Comparison of ENCODE assay signal across 14 mouse cellular contexts in genomic region chr12:118706626-118707025, GRCm38 (mm10).
DNase-seq lines count a peak whose midpoint lies in the region.
"Had no signal": no experiment of that assay in that cellular context is flagged by ENCODE, and none has a peak within 500 bp of the region (broad histone marks: within the 10 kb centered on the region; RNA-seq: fewer than 3 reads in every experiment).

No protein-coding gene starts in this region.

- DNase-seq in left cerebral cortex, adult 11 months (ENCODE audit: low spot score), result peak; percentile 17
- DNase-seq in left cerebral cortex, postnatal 10 days (ENCODE audit: extremely low spot score in 1 of 2, low spot score in 2 of 2), result no peak
- peak; percentile 31 to 65 for DNase-seq in frontal cortex, postnatal 36 days (ENCODE audit: low spot score in 2 of 2)
- DNase-seq in layer of hippocampus, adult 9-10 months (ENCODE audit: low spot score), result peak; percentile 10
- DNase-seq in left cerebral cortex, postnatal 36 days (ENCODE audit: low spot score in 2 of 2), result peak; percentile 18 to 30
- no peak for DNase-seq in heart, postnatal 14 days
- DNase-seq in cerebellum, adult 9-10 months, result no peak
- DNase-seq: adrenal gland, postnatal 10 days; cerebellum, adult 8-10 months; gastrocnemius, postnatal 36 days; heart, adult 2 months; kidney, postnatal 25 days; retina, postnatal 1 day; thymus, postnatal 36 days had no signal

- intact Hi-C loops in left cerebral cortex, postnatal 10 days (cut with DNase I), result no loop called here
- intact Hi-C loops in left cerebral cortex, postnatal 36 days (cut with DNase I), result no loop called here
- intact Hi-C loops in heart, postnatal 14 days (cut with DNase I), result no loop called here

Comparison
In these comparisons a context has a peak if more than half of its experiments do, and no peak if none do; other contexts are left out.
1. DNase-seq: peak in left cerebral cortex, adult 11 months (single experiment), frontal cortex, postnatal 36 days (2 of 2), layer of hippocampus, adult 9-10 months (single experiment) and left cerebral cortex, postnatal 36 days (2 of 2); none in left cerebral cortex, postnatal 10 days (0 of 2), heart, postnatal 14 days (0 of 2) and cerebellum, adult 9-10 months (single experiment).